Mouse (Mus musculus) adrenal gland (tissue): ENCODE measurements around the gene Ropn1.
"Not testable (repeated sequence)": the region's sequence is repeated elsewhere in the genome, so short reads cannot be mapped to it uniquely, and the experiment has no call there.

Experiments used
- intact Hi-C: fragments of 180-260 bp; cut with DNase I; formaldehyde crosslinking; loops from one replicate; pipeline ENCODE4 v1.15.1; 2025
- long read RNA-seq, 2 experiments: library from polyadenylated mRNA; unstranded; transcript quantifications; one replicate each; pipeline ENCODE4 v2.0.0; 2020; ENCODE audit warnings: borderline replicate concordance in 1 of 2; ENCODE audit not compliant: insufficient replicate concordance in 1 of 2

Ropn1 gene
- long read RNA-seq, experiment 1 = 0 reads
- long read RNA-seq, experiment 2 = 0 reads

DNA sequence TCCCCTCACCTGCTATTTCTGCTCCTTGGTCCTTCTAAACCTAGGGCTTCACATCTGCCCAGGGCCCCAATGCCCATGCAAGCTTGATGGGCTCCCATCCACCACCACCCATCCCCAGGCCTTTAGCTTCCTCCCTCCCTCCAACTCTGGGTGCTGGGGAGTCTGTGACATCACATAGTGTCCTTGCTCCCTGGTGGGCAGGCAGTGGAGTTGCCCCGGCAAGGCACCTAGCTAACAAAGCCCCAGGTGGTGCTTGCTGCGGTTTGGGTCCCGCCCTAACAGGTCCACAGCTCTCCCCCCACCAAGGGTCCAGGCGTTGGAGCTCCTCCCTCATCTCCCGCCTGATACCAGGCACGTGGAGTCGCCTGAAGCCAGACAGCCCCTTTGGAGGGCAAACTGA lies at the start of gene Ropn1:
Gene Ropn1, plus strand, starts transcription at position 301 of the 400 bp plus-strand sequence.
- intact Hi-C loops = no loop called here

GRCm38 (mm10) chr16:34601954-34602353 lies 47.8 kb upstream of the Ropn1 start:
- intact Hi-C loops = no loop called here

DNA sequence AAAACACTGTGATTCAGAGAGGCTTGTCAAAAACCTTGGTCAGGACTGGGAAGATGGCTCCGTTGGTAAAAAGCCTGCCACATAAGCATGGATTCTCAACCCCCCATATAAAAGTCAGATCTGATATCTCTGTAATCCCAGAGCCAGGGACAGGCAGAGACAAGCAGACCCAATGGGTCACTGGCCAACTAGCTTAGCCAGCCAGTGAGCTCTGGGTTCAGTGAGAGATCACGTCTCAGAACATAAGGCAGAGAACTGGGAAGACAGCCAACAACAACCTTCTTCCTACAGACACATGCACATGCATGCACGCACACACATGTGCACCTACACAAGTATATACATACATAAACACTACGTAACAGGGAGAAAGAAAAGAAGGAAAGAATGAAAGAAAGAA lies 46.6 kb upstream of the Ropn1 start:
- intact Hi-C loops = no loop called here

- intact Hi-C loops = no loop called here
Measured at GRCm38 (mm10) chr16:34603854-34604253, 45.9 kb upstream of the Ropn1 start.

GRCm38 (mm10) chr16:34605679-34606078 lies 44.0 kb upstream of the Ropn1 start:
- intact Hi-C loops = loop anchor here (5.0 kb wide), 2 partner anchors 73 to 263 kb away; no protein-coding TSS in a partner anchor

DNA sequence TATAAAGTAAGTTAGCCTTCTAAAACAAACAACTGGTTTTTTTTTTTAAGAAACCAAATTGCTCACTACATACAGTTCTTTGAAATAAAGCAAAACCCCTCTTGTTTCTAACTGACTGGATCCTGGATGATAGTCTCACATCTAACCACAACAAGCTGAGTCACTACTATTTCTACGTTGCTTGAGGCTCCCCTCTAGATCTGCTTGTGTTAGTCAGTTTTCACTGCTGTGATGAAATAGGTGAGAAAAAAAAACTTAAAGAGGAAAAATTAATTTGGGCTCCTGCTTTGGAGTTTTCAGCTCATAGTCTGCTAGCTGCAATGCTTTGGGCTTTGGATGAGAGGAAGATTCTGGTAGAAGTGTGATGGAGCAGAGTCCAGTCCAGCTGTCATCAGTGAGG lies 39.6 kb upstream of the Ropn1 start:
- intact Hi-C loops = no loop called here

GRCm38 (mm10) chr16:34614021-34614420 lies 35.7 kb upstream of the Ropn1 start:
- intact Hi-C loops = no loop called here

- intact Hi-C loops = no loop called here
Measured at GRCm38 (mm10) chr16:34627591-34627990, 22.1 kb upstream of the Ropn1 start.

DNA sequence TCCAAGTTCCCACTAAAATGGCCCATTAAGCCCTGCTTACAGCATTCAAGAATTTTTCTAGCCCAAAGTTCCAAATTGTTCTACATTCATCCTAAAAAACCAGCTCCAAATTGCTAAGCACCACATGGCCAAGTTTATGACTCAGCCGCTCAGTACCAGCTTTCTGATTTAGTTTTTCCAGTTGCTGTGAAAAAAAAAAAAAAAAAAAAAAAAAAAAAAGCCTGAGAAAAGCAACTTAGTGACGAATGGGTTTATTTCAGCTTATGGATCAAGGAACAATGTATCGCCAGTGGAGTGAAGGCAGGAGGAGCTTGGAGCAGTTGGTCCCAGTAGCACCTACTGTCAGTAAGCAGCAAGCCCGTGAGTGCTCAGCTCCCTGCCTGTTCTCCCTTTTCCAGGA lies 21.3 kb upstream of the Ropn1 start:
- intact Hi-C loops = no loop called here

DNA sequence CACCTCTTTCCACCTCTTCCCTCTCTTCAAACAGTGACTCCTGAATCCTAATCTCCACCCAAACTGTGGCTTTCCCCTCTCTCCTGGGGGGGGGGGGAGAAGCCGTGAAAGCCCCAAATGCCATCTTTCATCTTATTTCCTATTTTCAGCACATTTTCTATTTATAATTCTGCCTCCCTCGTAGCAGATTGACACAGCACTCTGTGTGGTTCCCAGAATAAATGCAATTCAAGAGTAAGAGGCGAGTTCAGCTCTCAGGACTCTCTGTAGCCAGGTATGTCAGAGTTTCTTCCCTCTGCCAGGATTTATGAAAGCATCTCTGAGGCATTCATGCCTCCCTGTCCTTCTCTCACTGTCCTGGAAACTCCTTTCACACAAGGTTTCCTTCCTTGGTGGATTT lies 14.2 kb upstream of the Ropn1 start:
- intact Hi-C loops = no loop called here

GRCm38 (mm10) chr16:34643511-34644259 lies 6.0 kb upstream of the Ropn1 start:
- intact Hi-C loops = no loop called here

GRCm38 (mm10) chr16:34653023-34653422 lies 3.3 kb downstream of the Ropn1 start:
- intact Hi-C loops = no loop called here

DNA sequence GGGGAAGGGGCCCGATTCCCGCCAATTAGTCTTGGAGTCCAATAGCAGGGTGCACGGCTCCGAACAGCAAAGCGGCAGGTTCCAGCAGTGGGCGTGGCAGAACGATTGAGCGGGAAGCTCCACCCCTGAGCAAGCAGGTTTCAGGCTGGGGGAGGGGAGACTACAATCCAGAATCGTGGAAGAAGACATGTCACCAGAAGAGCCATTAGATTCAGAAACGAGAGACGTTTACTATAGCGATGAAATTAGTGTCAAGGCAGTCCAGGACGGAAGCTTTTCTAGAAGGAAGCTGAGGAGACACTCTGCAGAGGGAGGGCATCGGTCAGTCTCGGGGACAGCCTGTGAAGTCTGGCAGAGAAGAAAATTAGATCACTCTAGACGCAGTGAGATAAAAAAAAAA lies 7.8 kb downstream of the Ropn1 start:
- intact Hi-C loops = not testable (repeated sequence)

DNA sequence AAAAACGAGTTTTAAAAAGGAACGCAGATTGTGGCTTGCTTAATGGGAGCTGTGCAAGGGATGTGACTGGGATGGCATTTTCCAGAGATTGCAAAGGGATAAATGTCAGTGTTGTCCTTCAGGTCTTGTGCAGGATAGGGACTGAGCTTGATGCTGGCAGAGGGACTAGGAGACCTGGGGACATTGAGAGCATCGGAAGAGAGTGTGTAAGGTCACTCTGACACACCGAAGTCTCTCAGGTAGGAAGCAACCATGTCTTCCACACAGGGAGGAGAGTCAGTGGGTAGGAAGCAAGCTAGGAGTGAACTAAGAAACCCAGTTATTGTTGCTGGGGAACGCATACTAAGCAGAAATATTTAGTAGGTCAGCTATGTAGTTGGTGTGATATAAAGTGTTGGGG lies 8.3 kb downstream of the Ropn1 start:
- intact Hi-C loops = no loop called here

GRCm38 (mm10) chr16:34658388-34658787 lies 8.7 kb downstream of the Ropn1 start:
- intact Hi-C loops = no loop called here

- intact Hi-C loops = no loop called here
Measured at GRCm38 (mm10) chr16:34664553-34664952, 14.8 kb downstream of the Ropn1 start.

DNA sequence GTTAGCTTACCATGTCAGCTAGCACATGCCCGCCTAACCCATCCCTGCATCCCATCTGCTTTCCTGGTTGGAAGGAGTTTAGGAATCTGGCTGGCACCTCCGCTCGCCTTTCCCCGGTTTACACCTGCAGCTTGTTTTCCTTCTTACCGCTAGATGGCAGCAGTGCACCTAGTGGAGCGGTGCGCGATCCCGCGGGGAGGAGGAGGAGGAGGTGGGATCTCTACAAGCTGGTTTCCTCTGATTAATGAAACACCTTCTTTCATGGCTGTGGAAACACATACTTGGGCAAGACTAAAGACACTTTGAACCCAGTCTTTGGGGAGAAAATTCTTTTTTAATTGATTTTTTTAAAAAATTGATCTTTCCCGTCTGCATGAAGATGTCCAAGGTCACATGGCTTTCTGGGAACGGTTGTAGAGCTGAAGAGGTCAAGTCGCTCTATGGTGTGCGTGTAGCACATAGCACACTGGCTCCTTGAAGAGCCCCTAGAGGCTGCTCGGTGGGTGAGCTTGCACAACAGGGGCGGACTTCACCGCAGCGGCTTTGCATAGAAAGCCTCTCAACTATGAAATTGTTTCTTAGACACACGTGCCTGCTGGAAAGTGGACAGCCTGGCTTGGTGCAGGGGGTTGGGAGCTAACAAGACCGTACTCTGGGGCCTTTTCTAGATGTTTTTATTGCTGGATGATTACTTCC lies 17.5 kb downstream of the Ropn1 start:
- intact Hi-C loops = loop anchor here (2.0 kb wide), 1 partner anchor 34 kb away; no protein-coding TSS in a partner anchor

DNA sequence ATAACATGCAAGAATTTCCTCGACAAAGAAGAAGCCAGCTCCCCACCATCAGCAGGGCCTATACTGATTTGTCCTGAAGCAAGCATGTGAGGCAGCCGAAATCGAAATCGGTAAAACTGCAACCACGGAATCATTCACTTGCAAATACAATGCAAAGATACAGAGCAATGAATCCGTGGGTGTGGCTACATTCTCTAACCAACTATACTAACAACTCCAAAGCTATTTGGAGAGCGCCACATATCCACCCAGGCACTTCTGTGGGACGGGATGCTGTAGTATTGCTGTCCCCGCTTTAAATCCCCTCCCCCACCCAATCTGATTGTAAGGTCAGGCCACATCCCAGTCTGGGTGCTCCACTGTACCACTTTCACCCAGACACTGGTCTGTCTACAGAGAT lies 18.6 kb downstream of the Ropn1 start:
- intact Hi-C loops = no loop called here

- intact Hi-C loops = no loop called here
Measured at GRCm38 (mm10) chr16:34671966-34672365, 22.2 kb downstream of the Ropn1 start.

DNA sequence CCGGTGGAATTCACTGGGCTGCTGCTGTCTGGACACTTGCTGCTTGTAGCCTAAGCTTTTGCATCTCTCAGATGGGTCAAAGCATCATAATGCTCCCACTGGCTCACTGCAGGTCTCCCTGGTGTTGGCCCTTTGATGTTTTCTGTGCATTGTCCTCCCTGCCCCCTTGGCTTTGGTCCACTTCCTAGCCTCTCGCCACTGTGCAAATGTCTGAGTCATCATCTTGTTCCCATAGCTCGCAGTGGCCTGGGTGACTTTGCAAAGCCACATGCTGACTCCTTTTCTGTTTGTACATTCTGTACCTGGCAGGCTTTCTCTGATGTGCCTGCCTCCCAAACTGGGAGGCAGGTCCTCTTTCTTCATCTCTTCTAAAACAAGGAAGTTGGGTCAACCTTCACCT lies 23.1 kb downstream of the Ropn1 start:
- intact Hi-C loops = no loop called here

GRCm38 (mm10) chr16:34674365-34674764 lies 24.6 kb downstream of the Ropn1 start:
- intact Hi-C loops = no loop called here

GRCm38 (mm10) chr16:34681823-34682222 lies 32.1 kb downstream of the Ropn1 start:
- intact Hi-C loops = no loop called here

- intact Hi-C loops = no loop called here
Measured at GRCm38 (mm10) chr16:34689879-34690278, 40.2 kb downstream of the Ropn1 start.
